Mouse (Mus musculus): ENCODE measurements at regions not wholly inside any gene's neighbourhood (a gene's known extent, or its start where the extent isn't known, plus 50 kb on each side); places are given as distances from the start of the nearest gene placed in this dataset.

DNA sequence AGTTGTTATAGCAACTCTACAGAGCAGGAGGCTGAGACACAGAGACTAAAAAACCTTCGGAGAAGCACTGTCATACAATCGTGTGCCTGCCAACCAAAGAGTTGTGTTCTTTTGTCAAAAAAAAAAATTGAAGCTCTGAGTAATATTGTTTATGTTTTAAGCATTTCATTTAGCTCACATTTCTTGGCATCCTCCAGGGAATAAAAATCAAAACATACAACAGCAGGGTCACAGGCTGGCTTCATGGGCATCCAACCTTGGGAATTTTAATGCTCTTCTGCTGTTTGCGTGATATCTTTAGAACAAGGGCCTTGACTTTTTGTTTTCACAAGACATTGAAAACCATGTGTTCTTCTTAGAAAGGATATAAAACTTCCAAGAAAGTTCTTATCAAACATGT, 152.9 kb upstream of the Cxcl12 start:
- TF ChIP-seq POLR2A (IDR thresholded peaks at IDR 0.05; ENCODE audit: low read depth, low read length) (no peak), CTCF (IDR thresholded peaks at IDR 0.05; ENCODE audit: extremely low read depth, insufficient read length, insufficient replicate concordance, low read depth, low read length) (no peak)

Data from small intestine, adult 2 months (tissue).